14 mouse cellular contexts compared by ENCODE assay signal in genomic region chr14:9467690-9468458, GRCm38 (mm10).
A peak's percentile ranks its signal among the peaks of the same experiment; 100 is the strongest.
DNase-seq lines count a peak whose midpoint lies in the region; ATAC-seq lines count a peak whose summit lies in the region.
"Had no signal": no experiment of that assay in that cellular context is flagged by ENCODE, and none has a peak within 500 bp of the region (broad histone marks: within the 10 kb centered on the region; RNA-seq: fewer than 3 reads in every experiment).

No protein-coding gene starts in this region.

- 47% methylated on average over 7 of the region's 7 CpGs for WGBS in kidney, embryonic 16.5 days
- 56% methylated on average over 7 of the region's 7 CpGs for WGBS in embryonic facial prominence, embryonic 13.5 days
- 55% methylated on average over 7 of the region's 7 CpGs for WGBS in limb, embryonic 12.5 days

- no peak overlapping the region for H3K9ac ChIP-seq in kidney, embryonic 16.5 days (replicated peaks; ENCODE audit: low read length)
- no peak overlapping the region for H3K9ac ChIP-seq in embryonic facial prominence, embryonic 13.5 days
- H3K9ac ChIP-seq in limb, embryonic 12.5 days (replicated peaks) = no peak overlapping the region
- H3K9ac ChIP-seq: heart, embryonic 15.5 days had no signal

- H3K4me2 ChIP-seq in kidney, embryonic 16.5 days (replicated peaks; ENCODE audit: low read depth, low read length) = no peak overlapping the region
- H3K4me2 ChIP-seq in embryonic facial prominence, embryonic 13.5 days = no peak overlapping the region
- no peak overlapping the region for H3K4me2 ChIP-seq in limb, embryonic 12.5 days
- H3K4me2 ChIP-seq: heart, embryonic 15.5 days had no signal

- no peaks in the 10 kb centered on the region for H3K9me3 ChIP-seq in kidney, embryonic 16.5 days (ENCODE audit: low read length)
- no peaks in the 10 kb centered on the region for H3K9me3 ChIP-seq in embryonic facial prominence, embryonic 13.5 days
- no peaks in the 10 kb centered on the region for H3K9me3 ChIP-seq in limb, embryonic 12.5 days
- H3K9me3 ChIP-seq: heart, embryonic 15.5 days had no signal

- peak; percentile 93 for ATAC-seq in kidney, embryonic 16.5 days (ENCODE audit: low FRiP score, low TSS enrichment)
- peak; percentile 37; the same call in 1 of the 2 replicates for ATAC-seq in embryonic facial prominence, embryonic 13.5 days (ENCODE audit: insufficient number of reproducible peaks, insufficient read depth, low FRiP score, low TSS enrichment, low read depth)
- ATAC-seq in limb, embryonic 12.5 days (ENCODE audit: insufficient number of reproducible peaks, insufficient read depth, low FRiP score, low TSS enrichment, low read depth) = 0 out of 2 replicates have a peak, but pooled peaks have one; percentile 52
- ATAC-seq: forebrain, embryonic 14.5 days had no signal

- H3K4me1 ChIP-seq in kidney, embryonic 16.5 days (ENCODE audit: insufficient read depth, low read length) = peaks cover 7% of the 10 kb centered on the region; the same call in 1 of the 2 replicates
- peaks cover 6% of the 10 kb centered on the region; the same call in 1 of the 2 replicates for H3K4me1 ChIP-seq in embryonic facial prominence, embryonic 13.5 days
- peaks cover 10% of the 10 kb centered on the region for H3K4me1 ChIP-seq in limb, embryonic 12.5 days (replicated peaks)
- H3K4me1 ChIP-seq: heart, embryonic 15.5 days had no signal

- peak; percentile 21 for DNase-seq in embryo, embryonic 10 days (ENCODE audit: low spot score)
- DNase-seq in embryo, embryonic 9.5 days (ENCODE audit: extremely low spot score) = no peak
- no peak for DNase-seq in kidney, adult 18-20 months
- DNase-seq in ovary, postnatal 14 days (ENCODE audit: low spot score) = no peak
- no peak for DNase-seq in cerebellum, postnatal 10 days
- DNase-seq: adrenal gland, postnatal 36 days; cerebellum, adult 11 months; gastrocnemius, postnatal 25 days; thymus, adult 18-20 months had no signal

- no peak overlapping the region for H3K4me3 ChIP-seq in kidney, embryonic 16.5 days (ENCODE audit: low read length)
- H3K4me3 ChIP-seq in embryonic facial prominence, embryonic 13.5 days = no peak overlapping the region
- H3K4me3 ChIP-seq in limb, embryonic 12.5 days (replicated peaks) = no peak overlapping the region
- H3K4me3 ChIP-seq: heart, embryonic 15.5 days had no signal

- H3K27ac ChIP-seq in kidney, embryonic 16.5 days (ENCODE audit: low read length) = no peak overlapping the region
- H3K27ac ChIP-seq in embryonic facial prominence, embryonic 13.5 days = no peak overlapping the region
- H3K27ac ChIP-seq in limb, embryonic 12.5 days = no peak overlapping the region
- H3K27ac ChIP-seq: heart, embryonic 15.5 days had no signal

- no peaks in the 10 kb centered on the region for H3K27me3 ChIP-seq in kidney, embryonic 16.5 days (ENCODE audit: insufficient read depth, low read length)
- H3K27me3 ChIP-seq in embryonic facial prominence, embryonic 13.5 days = no peaks in the 10 kb centered on the region
- no peaks in the 10 kb centered on the region for H3K27me3 ChIP-seq in limb, embryonic 12.5 days
- H3K27me3 ChIP-seq: heart, embryonic 15.5 days had no signal

- no peaks in the 10 kb centered on the region for H3K36me3 ChIP-seq in kidney, embryonic 16.5 days (ENCODE audit: insufficient read depth, low read length)
- H3K36me3 ChIP-seq in embryonic facial prominence, embryonic 13.5 days = no peaks in the 10 kb centered on the region
- no peaks in the 10 kb centered on the region for H3K36me3 ChIP-seq in limb, embryonic 12.5 days
- H3K36me3 ChIP-seq: heart, embryonic 15.5 days had no signal

Comparison
In these comparisons a context has a peak if more than half of its experiments do, and no peak if none do; other contexts are left out.
1. ATAC-seq: peak in every context shown above with its lines; median percentile 93 in kidney, embryonic 16.5 days; 52 in limb, embryonic 12.5 days; 37 in embryonic facial prominence, embryonic 13.5 days.